Mouse (Mus musculus) bone marrow macrophage, adult 2 months (primary cell): ENCODE results near the gene Hsd17b7. TPM values are rescaled to one million over a fixed set of nuclear protein-coding genes. Genes with fewer than 3 reads are reported as not detected.

Experiments
- H3K27ac ChIP-seq: 2 replicates; pipeline ENCODE4 v1.5.1; 2012; ENCODE audit warnings: low read depth, low read length; ENCODE audit not compliant: insufficient read depth
- H3K4me1 ChIP-seq: 2 replicates; pipeline ENCODE4 v1.6.1; 2012; ENCODE audit warnings: low read length; ENCODE audit not compliant: control insufficient read depth, insufficient read depth
- H3K4me3 ChIP-seq: 2 replicates; pipeline ENCODE4 v1.5.1; 2012; ENCODE audit warnings: mild to moderate bottlenecking, low read length, moderate library complexity; ENCODE audit not compliant: insufficient read depth
- CTCF ChIP-seq: IDR thresholded peaks from 2 replicates; pipeline ENCODE4 v1.5.1; 2012; ENCODE audit warnings: low read depth, mild to moderate bottlenecking, low read length, moderate library complexity
- POLR2A ChIP-seq: IDR thresholded peaks from 2 replicates; pipeline ENCODE4 v1.6.1; 2012; ENCODE audit warnings: mild to moderate bottlenecking, low read depth, low read length, borderline replicate concordance
- polyA plus RNA-seq: library from polyadenylated mRNA; stranded (reverse); fragments of >200 nt; gene quantifications from 2 replicates; pipeline ENCODE4 v1.2.4, GENCODE M21; 2012; ENCODE audit not compliant: missing spikeins, insufficient read depth, insufficient read length

Gene Hsd17b7
- polyA plus RNA-seq, 1 experiment: 2.7 TPM

GRCm38 (mm10) chr1:169917998-169918397 is 51.0 kb downstream of the Hsd17b7 start:
- no peaks in the 10 kb centered on the region for H3K4me1 ChIP-seq
- no peak overlapping the region for H3K4me3 ChIP-seq
- H3K27ac ChIP-seq: no peak overlapping the region
- TF ChIP-seq POLR2A: no peak
- TF ChIP-seq CTCF: no peak

GRCm38 (mm10) chr1:169917115-169917796 is 51.8 kb downstream of the Hsd17b7 start:
- no peak overlapping the region for H3K27ac ChIP-seq
- H3K4me1 ChIP-seq: no peaks in the 10 kb centered on the region
- TF ChIP-seq POLR2A: no peak
- TF ChIP-seq CTCF: no peak
- H3K4me3 ChIP-seq: no peak overlapping the region

- no peak for TF ChIP-seq CTCF
- TF ChIP-seq POLR2A: no peak
- Histone ChIP-seq H3K4me1 (no peaks in the 10 kb centered on the region), H3K27ac (no peak overlapping the region), H3K4me3 (no peak overlapping the region)
Measured at GRCm38 (mm10) chr1:169916659-169917058, 52.4 kb downstream of the Hsd17b7 start.

GRCm38 (mm10) chr1:169911526-169911925 is 57.5 kb downstream of the Hsd17b7 start:
- Histone ChIP-seq H3K4me3 (no peak overlapping the region), H3K4me1 (no peaks in the 10 kb centered on the region), H3K27ac (no peak overlapping the region)
- TF ChIP-seq CTCF (no peak), POLR2A (no peak)

GRCm38 (mm10) chr1:169910751-169911150 is 58.3 kb downstream of the Hsd17b7 start:
- Histone ChIP-seq H3K27ac (no peak overlapping the region), H3K4me1 (no peaks in the 10 kb centered on the region), H3K4me3 (no peak overlapping the region)
- TF ChIP-seq POLR2A (no peak), CTCF (no peak)

- TF ChIP-seq CTCF (no peak), POLR2A (no peak)
- H3K4me3 ChIP-seq: no peak overlapping the region
- no peaks in the 10 kb centered on the region for H3K4me1 ChIP-seq
- no peak overlapping the region for H3K27ac ChIP-seq
Measured at GRCm38 (mm10) chr1:169909659-169910058, 59.4 kb downstream of the Hsd17b7 start.

- no peak overlapping the region for H3K27ac ChIP-seq
- no peak overlapping the region for H3K4me3 ChIP-seq
- H3K4me1 ChIP-seq: no peaks in the 10 kb centered on the region
- no peak for TF ChIP-seq CTCF
- TF ChIP-seq POLR2A: no peak
Measured at GRCm38 (mm10) chr1:169909163-169909562, 59.9 kb downstream of the Hsd17b7 start.

- TF ChIP-seq POLR2A (no peak), CTCF (no peak)
- Histone ChIP-seq H3K4me1 (no peaks in the 10 kb centered on the region), H3K4me3 (no peak overlapping the region), H3K27ac (no peak overlapping the region)
Measured at GRCm38 (mm10) chr1:169900771-169901336, 68.2 kb downstream of the Hsd17b7 start.

Other genes with a start within 250 kb of the Hsd17b7 start
- not detected in 2 replicates for gene Rgs4, start 221.6 kb downstream of the Hsd17b7 start, polyA plus RNA-seq
- gene Ccdc190, start 40.6 kb downstream of the Hsd17b7 start, polyA plus RNA-seq: not detected in 2 replicates
- 0.59 and 0.76 TPM in 2 replicates for gene Ddr2, start 141.5 kb upstream of the Hsd17b7 start, polyA plus RNA-seq
- 24.4 and 28.0 TPM in 2 replicates for gene Uap1, start 205.7 kb upstream of the Hsd17b7 start, polyA plus RNA-seq
- gene Uhmk1, start 246.2 kb upstream of the Hsd17b7 start, polyA plus RNA-seq: 44.1 and 52.3 TPM in 2 replicates